Mouse (Mus musculus) bone marrow, adult 2 months (tissue): ENCODE results near the gene Npc2.

Experiments
- CTCF ChIP-seq: fragments of 200-500 bp; IDR thresholded peaks from 2 replicates; pipeline ENCODE4 v1.5.1; 2011; ENCODE audit warnings: low read length, control low read depth; ENCODE audit not compliant: control insufficient read depth, insufficient read depth
- POLR2A ChIP-seq: fragments of 200-500 bp; IDR thresholded peaks from 2 replicates; pipeline ENCODE4 v1.6.1; 2011; ENCODE audit warnings: low read depth, mild to moderate bottlenecking, control low read depth, low read length, borderline replicate concordance; ENCODE audit not compliant: control insufficient read depth

GRCm38 (mm10) chr12:84718462-84719244, 54.3 kb downstream of the Npc2 start:
- TF ChIP-seq CTCF (no peak), POLR2A (no peak)
